ENCODE assay signal across 7 mouse cellular contexts in genomic region chr2:36210796-36211195, GRCm38 (mm10). TPM values are rescaled to one million over a fixed set of nuclear protein-coding genes. Genes with fewer than 3 reads are reported as not detected.
DNase-seq lines count a peak whose midpoint lies in the region; ATAC-seq and TF ChIP-seq lines count a peak whose summit lies in the region.

No protein-coding gene starts in this region.

- peak overlapping the region; percentile 7; the same call in 1 of the 2 replicates for H3K4me2 ChIP-seq in hindbrain, embryonic 11.5 days (replicated peaks; ENCODE audit: low read depth, low read length)

- H3K27ac ChIP-seq in ES-E14 (ENCODE audit: insufficient read depth, low read depth, low read length, poor library complexity, severe bottlenecking): no peak overlapping the region
- no peak overlapping the region for H3K27ac ChIP-seq in hindbrain, embryonic 11.5 days (ENCODE audit: low read depth, low read length)

- in situ Hi-C loops in ES-E14 (cut with MboI; ENCODE audit: low sequenced_read_pairs in 2 of 2, unreplicated experiment in 2 of 2): loop anchor here (5.0 to 10.0 kb wide), 2 partner anchors 186 to 203 kb away; no protein-coding TSS in a partner anchor

- no peaks in the 10 kb centered on the region for H3K36me3 ChIP-seq in ES-E14 (ENCODE audit: control insufficient read depth, insufficient read depth, low read length, poor library complexity, severe bottlenecking)
- no peaks in the 10 kb centered on the region for H3K36me3 ChIP-seq in hindbrain, embryonic 11.5 days (ENCODE audit: control insufficient read depth, insufficient read depth, low read length)

- no peaks in the 10 kb centered on the region for H3K4me1 ChIP-seq in ES-E14 (ENCODE audit: control insufficient read depth in 2 of 2, insufficient read depth in 2 of 2, low read length in 2 of 2, poor library complexity in 1 of 2)
- H3K4me1 ChIP-seq in hindbrain, embryonic 11.5 days (replicated peaks; ENCODE audit: control insufficient read depth, insufficient read depth, low read length): no peaks in the 10 kb centered on the region

- ATAC-seq in hindbrain, embryonic 11.5 days (ENCODE audit: low FRiP score): no peak

- DNase-seq in ES-E14 (ENCODE audit: low read depth, low spot score) (no peak), MN1 (ENCODE audit: low spot score) (no peak)
- peak; percentile 64 for DNase-seq in embryo, embryonic 11 days
- peak; percentile 36 for DNase-seq in hindbrain, embryonic 11.5 days (ENCODE audit: low spot score)
- DNase-seq in lung, postnatal 10 days: peak; percentile 74
- no peak for DNase-seq in urinary bladder, postnatal 10 days (ENCODE audit: low spot score)
- no peak for DNase-seq in cerebellum, postnatal 14 days

- 4% methylated on average over 25 of the region's 34 CpGs for WGBS in hindbrain, embryonic 11.5 days

- no peaks in the 10 kb centered on the region for H3K9me3 ChIP-seq in ES-E14 (ENCODE audit: control insufficient read depth, insufficient read depth, low read depth, low read length)
- no peaks in the 10 kb centered on the region for H3K9me3 ChIP-seq in hindbrain, embryonic 11.5 days (ENCODE audit: control insufficient read depth, low read length)

- peak overlapping the region; percentile 20 to 71; a peak in 3 of 4 replicates for H3K4me3 ChIP-seq in ES-E14 (ENCODE audit: insufficient read depth in 1 of 2, low read depth in 1 of 2, low read length in 2 of 2, poor library complexity in 1 of 2, severe bottlenecking in 1 of 2)
- H3K4me3 ChIP-seq in hindbrain, embryonic 11.5 days (ENCODE audit: low read depth, low read length): 0 out of 2 replicates have a peak overlapping the region, but pooled peaks have one; percentile 1

- peak overlapping the region; percentile 38; the same call in 1 of the 2 replicates for H3K9ac ChIP-seq in ES-E14 (ENCODE audit: insufficient read depth, low read depth, low read length, poor library complexity, severe bottlenecking)
- 0 out of 2 replicates have a peak overlapping the region, but pooled peaks have one; percentile 27 for H3K9ac ChIP-seq in hindbrain, embryonic 11.5 days (ENCODE audit: low read depth, low read length)

- H3K27me3 ChIP-seq in hindbrain, embryonic 11.5 days (ENCODE audit: control insufficient read depth, insufficient read depth, low read length): peaks cover 17% of the 10 kb centered on the region

TF ChIP-seq in ES-E14, 5 proteins besides CTCF, POLR2A, EP300 and RAD21:
- TF ChIP-seq HCFC1 (IDR thresholded peaks at IDR 0.05; ENCODE audit: borderline replicate concordance, insufficient read depth, low read length) (no peak), MAFK (IDR thresholded peaks at IDR 0.05; ENCODE audit: insufficient read depth, low read depth, low read length) (no peak), ZNF384 (IDR thresholded peaks at IDR 0.05; ENCODE audit: low read depth, low read length) (no peak), CHD2 (IDR thresholded peaks at IDR 0.05; ENCODE audit: low read depth, low read length) (no peak), ZC3H11A (IDR thresholded peaks at IDR 0.05; ENCODE audit: borderline replicate concordance, low read depth, low read length) (no peak)

RNA-seq across cellular contexts. Expression of gene Ptgs1, which starts 19.4 kb away (rescaled TPM):
- total RNA-seq in ES-E14 (2012; rRNA removed): 8.7 and 9.0 TPM in 2 replicates
- 4.2 and 5.6 TPM in 2 replicates for polyA plus RNA-seq in hindbrain, embryonic 11.5 days (2014; fragmentation: Nextera tagmentation; extraction: Ambion mirVana)

Comparison
In these comparisons a context has a peak if more than half of its experiments do, and no peak if none do; other contexts are left out.
1. DNase-seq: peak in embryo, embryonic 11 days (single experiment), hindbrain, embryonic 11.5 days (single experiment) and lung, postnatal 10 days (single experiment); none in ES-E14 (single experiment), MN1 (single experiment), urinary bladder, postnatal 10 days (single experiment) and cerebellum, postnatal 14 days (0 of 2).